Mouse (Mus musculus): ENCODE measurements at regions not wholly inside any gene's neighbourhood (a gene's known extent, or its start where the extent isn't known, plus 50 kb on each side); places are given as distances from the start of the nearest gene placed in this dataset.

DNA sequence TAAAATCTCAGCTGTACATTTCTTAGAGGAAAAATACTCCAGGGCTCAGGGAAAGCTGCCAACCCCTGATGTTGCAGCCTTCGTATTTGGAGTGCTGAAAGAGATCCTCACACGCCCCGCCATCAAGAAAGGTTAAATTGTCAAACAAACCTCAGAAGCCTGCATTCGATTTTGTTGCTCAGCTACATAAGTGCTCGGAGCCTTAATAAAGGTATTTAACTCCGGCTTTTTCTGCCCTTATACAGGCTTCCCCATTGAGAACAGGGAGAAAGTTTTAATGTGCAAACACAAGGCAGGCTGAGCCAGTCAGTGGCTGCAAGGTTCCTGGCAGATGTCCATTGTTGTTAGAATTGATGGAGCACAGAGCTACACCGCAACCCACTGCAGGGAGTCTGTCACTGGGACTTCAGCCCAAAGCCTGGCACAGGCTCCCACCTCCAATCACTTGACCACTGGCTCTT is 107.0 kb upstream of the Tmc3 start:
- in situ Hi-C loops (cut with MboI; ENCODE audit: low pct_unique_long_range_greater_than_20kb in 1 of 2, low sequenced_read_pairs in 2 of 2, unreplicated experiment in 1 of 2) = loop anchor here in 1 of 2 experiments (25.0 kb wide), 1 partner anchor 265 kb away; no protein-coding TSS in a partner anchor

- in situ Hi-C loops (cut with MboI; ENCODE audit: low pct_unique_long_range_greater_than_20kb in 1 of 2, low sequenced_read_pairs in 2 of 2, unreplicated experiment in 1 of 2) = loop anchor here in 1 of 2 experiments (25.0 kb wide), 1 partner anchor 269 kb away; no protein-coding TSS in a partner anchor
These were observed 103.1 kb upstream of the Tmc3 start for GRCm38 (mm10) chr7:83481655-83482054.

DNA sequence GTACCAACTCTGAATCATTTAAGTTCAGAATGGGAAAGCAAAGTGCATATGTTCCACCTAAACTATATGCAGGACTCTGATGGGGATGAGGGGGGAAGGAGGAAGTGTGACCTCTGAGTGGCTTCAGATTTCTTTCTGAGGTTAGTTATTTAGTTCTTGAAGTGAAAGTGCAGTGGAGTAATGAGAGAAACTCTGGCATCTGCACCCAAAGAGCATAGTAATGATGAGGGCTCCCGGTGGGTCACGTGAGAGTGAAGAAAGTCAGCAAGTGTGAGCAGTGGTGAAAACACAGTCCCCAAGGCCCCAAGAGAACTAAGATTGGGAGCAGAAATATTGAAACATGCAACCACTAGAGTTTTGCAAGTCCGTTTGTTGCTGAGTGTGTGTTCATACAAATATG is 102.5 kb upstream of the Tmc3 start:
- in situ Hi-C loops (cut with MboI; ENCODE audit: low pct_unique_long_range_greater_than_20kb in 1 of 2, low sequenced_read_pairs in 2 of 2, unreplicated experiment in 1 of 2) = loop anchor here in 1 of 2 experiments (25.0 kb wide), 1 partner anchor 270 kb away; no protein-coding TSS in a partner anchor

DNA sequence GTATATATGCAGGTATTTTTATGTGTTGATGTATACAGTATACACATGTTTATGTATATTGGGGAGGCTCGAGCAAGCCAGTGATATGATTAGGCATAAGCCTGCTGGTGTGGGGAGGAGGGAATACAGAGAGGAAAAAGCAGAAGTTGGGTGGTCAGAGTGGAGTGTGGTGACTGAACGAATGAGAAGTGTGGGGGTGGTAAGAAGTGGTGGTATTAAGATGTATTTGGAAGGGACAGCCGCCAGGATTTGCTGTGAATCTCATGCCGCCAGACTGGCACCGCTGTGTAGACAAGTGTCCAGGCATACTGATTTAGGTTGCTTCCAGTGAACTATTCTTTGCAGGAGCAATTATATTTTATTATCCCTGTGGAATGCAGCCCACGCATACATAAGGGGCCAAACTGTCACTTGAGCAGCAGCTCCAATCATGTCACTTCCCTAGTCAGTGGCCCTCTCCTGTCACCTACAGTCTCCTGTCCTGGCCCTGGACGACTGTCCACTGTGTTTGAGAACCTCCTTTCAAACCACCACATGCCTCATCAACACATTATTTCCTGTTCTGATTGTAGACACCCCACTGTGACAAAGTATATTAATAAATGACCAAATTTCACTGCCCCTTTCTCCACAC is 101.9 kb upstream of the Tmc3 start:
- in situ Hi-C loops (cut with MboI; ENCODE audit: low pct_unique_long_range_greater_than_20kb in 1 of 2, low sequenced_read_pairs in 2 of 2, unreplicated experiment in 1 of 2) = loop anchor here in 1 of 2 experiments (25.0 kb wide), 1 partner anchor 270 kb away; no protein-coding TSS in a partner anchor

DNA sequence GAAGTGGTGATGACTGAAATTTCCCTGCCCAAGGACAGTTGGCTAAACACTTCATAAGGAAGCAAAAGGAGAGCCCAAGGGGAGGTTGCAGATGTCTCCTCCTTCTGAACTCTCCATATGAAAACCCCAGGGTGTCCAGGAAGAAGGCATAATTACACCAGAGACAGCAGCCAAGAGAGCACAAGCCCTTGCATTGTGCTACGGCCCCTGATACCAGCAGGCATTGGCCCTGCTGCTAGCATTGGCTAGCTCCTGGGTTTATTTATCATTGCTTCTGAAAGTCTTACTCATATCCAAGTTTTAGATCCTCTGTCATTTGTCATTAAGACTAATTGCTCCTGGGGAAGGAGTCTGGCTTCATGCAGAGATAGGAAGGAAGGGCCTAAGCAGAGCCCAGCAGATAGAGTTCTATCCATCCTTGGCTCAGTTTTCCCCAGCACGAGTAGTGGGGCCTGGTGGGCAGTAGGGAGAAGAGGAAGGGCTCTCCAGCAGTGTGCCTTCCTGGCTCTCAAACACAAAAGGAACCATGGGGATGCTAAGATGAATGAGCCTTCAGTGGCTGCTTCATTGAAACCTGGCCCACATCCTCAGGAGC is 98.5 kb upstream of the Tmc3 start:
- in situ Hi-C loops (cut with MboI; ENCODE audit: low pct_unique_long_range_greater_than_20kb in 1 of 2, low sequenced_read_pairs in 2 of 2, unreplicated experiment in 1 of 2) = loop anchor here in 1 of 2 experiments (25.0 kb wide), 1 partner anchor 274 kb away; no protein-coding TSS in a partner anchor

DNA sequence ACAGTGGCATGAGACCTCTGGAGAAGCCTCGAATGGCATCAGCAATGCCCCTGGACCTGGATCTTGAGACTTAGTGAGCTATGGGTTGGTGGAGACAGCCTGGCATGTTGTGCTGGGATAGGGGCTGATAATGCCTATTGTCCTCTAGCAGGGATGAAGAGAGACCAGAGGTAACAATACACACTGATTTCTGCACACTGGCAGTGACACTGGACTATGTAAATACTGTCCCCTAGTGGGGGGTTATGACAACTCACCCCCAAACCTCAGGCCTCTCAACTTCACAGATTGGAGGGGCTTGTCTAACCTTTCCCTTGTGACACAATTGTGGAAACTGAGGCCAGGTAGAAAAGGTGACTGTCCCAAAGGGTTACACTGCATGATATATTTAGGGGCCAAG is 94.9 kb upstream of the Tmc3 start:
- in situ Hi-C loops (cut with MboI; ENCODE audit: low pct_unique_long_range_greater_than_20kb in 1 of 2, low sequenced_read_pairs in 2 of 2, unreplicated experiment in 1 of 2) = loop anchor here in 1 of 2 experiments (25.0 kb wide), 1 partner anchor 277 kb away; no protein-coding TSS in a partner anchor

DNA sequence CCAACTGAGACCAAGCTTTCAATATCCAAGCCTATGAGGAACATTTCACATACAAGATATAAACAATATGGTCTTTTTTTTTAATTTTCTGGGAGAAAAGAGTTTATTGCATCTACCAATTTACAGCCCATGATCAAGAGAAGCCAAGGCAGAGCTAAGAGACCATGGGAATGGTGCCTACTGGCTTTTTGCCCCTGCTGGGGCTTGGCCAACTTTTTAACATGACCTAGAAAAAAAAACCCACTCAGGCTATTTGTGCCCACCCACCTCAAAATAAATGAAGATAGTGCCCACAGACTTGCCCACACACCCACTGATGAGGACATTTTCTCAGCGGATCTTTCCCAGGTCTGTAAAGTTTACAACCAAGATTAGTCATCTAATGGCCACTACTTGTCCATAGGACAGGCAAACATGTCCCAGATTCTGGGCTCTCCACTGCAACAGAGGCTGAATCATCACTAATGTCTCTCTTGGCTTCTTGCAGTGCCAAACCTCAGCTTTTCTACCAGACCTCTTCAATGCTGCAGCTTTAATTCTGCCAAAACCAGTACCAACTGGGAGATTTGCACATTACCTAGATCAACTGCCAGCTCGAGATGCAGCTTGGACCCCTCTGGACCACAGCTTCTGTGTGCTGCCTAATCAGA is 79.6 kb upstream of the Tmc3 start:
- in situ Hi-C loops (cut with MboI; ENCODE audit: low pct_unique_long_range_greater_than_20kb in 1 of 2, low sequenced_read_pairs in 2 of 2, unreplicated experiment in 1 of 2) = no loop called here

- in situ Hi-C loops (cut with MboI; ENCODE audit: low pct_unique_long_range_greater_than_20kb in 1 of 2, low sequenced_read_pairs in 2 of 2, unreplicated experiment in 1 of 2) = no loop called here
These were observed 68.4 kb upstream of the Tmc3 start for GRCm38 (mm10) chr7:83516295-83516694.

DNA sequence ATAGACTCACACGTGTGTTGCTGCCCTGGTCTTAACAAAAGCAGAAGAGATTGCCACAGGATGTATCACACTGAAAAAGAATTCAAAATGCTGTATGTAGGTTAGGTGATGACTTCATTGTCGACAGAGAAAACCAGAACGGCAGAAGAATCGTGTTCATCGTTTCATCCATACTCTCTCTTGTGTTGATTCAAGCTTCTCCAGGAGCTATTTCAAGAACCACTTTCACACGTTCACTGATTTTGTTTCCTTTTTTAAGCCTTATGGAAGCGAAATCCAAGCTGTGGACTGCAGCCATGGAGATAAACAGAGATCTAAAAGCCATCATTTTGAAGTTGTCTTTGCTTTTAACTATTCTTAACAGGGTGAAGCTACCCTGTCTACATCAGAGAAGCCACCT is 63.2 kb upstream of the Tmc3 start:
- in situ Hi-C loops (cut with MboI; ENCODE audit: low pct_unique_long_range_greater_than_20kb in 1 of 2, low sequenced_read_pairs in 2 of 2, unreplicated experiment in 1 of 2) = no loop called here
